Mouse (Mus musculus): ENCODE measurements at regions not wholly inside any gene's neighbourhood (a gene's known extent, or its start where the extent isn't known, plus 50 kb on each side); places are given as distances from the start of the nearest gene placed in this dataset.

- Histone ChIP-seq H3K9me3 (replicated peaks; ENCODE audit: insufficient read depth, low read length) (no peaks in the 10 kb centered on the region), H3K9ac (ENCODE audit: control insufficient read depth, low read depth, low read length, poor library complexity, severe bottlenecking) (no peak overlapping the region), H3K36me3 (ENCODE audit: control insufficient read depth in 1 of 2, insufficient read depth in 2 of 2, low read length in 2 of 2) (no peaks in the 10 kb centered on the region), H3K79me2 (ENCODE audit: control insufficient read depth, insufficient read depth, low read length, poor library complexity) (no peaks in the 10 kb centered on the region), H3K4me1 (ENCODE audit: control insufficient read depth in 1 of 2, insufficient read depth in 2 of 2, low read length in 2 of 2) (no peaks in the 10 kb centered on the region), H3K27ac (ENCODE audit: control insufficient read depth, low read depth, low read length) (no peak overlapping the region), H3K4me3 (ENCODE audit: control insufficient read depth in 1 of 2, insufficient read depth in 1 of 2, low read depth in 2 of 2, low read length in 2 of 2) (no peak overlapping the region), H3K27me3 (ENCODE audit: control insufficient read depth in 1 of 2, insufficient read depth in 2 of 2, low read length in 2 of 2) (no peaks in the 10 kb centered on the region)
- no peak for DNase-seq (ENCODE audit: low read depth, low spot score)
- TF ChIP-seq EP300 (IDR thresholded peaks at IDR 0.05; ENCODE audit: low read depth in 1 of 2, low read length in 2 of 2) (no peak), POLR2A (IDR thresholded peaks at IDR 0.05; ENCODE audit: control insufficient read depth in 1 of 2, insufficient read depth in 1 of 2, low read depth in 1 of 2, low read length in 2 of 2, poor library complexity in 1 of 2) (no peak), GABPA (IDR thresholded peaks at IDR 0.05; ENCODE audit: low read depth, low read length) (no peak), MYC (IDR thresholded peaks at IDR 0.05; ENCODE audit: low read depth, low read length) (no peak), MYB (IDR thresholded peaks at IDR 0.05; ENCODE audit: low read depth, low read length) (no peak), CHD1 (IDR thresholded peaks at IDR 0.05; ENCODE audit: low read depth, low read length) (no peak), GATA1 (IDR thresholded peaks at IDR 0.05; ENCODE audit: low read depth, low read length) (no peak), MXI1 (IDR thresholded peaks at IDR 0.05; ENCODE audit: low read depth, low read length) (no peak), POLR2AphosphoS5 (IDR thresholded peaks at IDR 0.05; ENCODE audit: borderline replicate concordance, low read depth, low read length) (no peak), CTCF (IDR thresholded peaks at IDR 0.05 in 2 of 3, conservative IDR thresholded peaks at IDR 0.05 in 1 of 3; ENCODE audit: control insufficient read depth in 1 of 3, insufficient read depth in 1 of 3, low read depth in 2 of 3, low read length in 3 of 3, poor library complexity in 1 of 3, severe bottlenecking in 1 of 3) (no peak), JUND (IDR thresholded peaks at IDR 0.05; ENCODE audit: low read depth, low read length) (no peak), BHLHE40 (IDR thresholded peaks at IDR 0.05; ENCODE audit: borderline replicate concordance, low read depth, low read length) (no peak), ETS1 (IDR thresholded peaks at IDR 0.05; ENCODE audit: low read depth, low read length) (no peak), NELFE (IDR thresholded peaks at IDR 0.05; ENCODE audit: low read depth, low read length) (no peak)
Measured at GRCm38 (mm10) chr3:45934435-45934834, 513.6 kb downstream of the Pabpc4l start.

- Histone ChIP-seq H3K9ac (ENCODE audit: control insufficient read depth, low read depth, low read length, poor library complexity, severe bottlenecking) (no peak overlapping the region), H3K4me3 (ENCODE audit: control insufficient read depth in 1 of 2, insufficient read depth in 1 of 2, low read depth in 2 of 2, low read length in 2 of 2) (no peak overlapping the region)
- no peak for TF ChIP-seq ZMIZ1 (IDR thresholded peaks at IDR 0.05; ENCODE audit: low read depth, low read length)
- TF ChIP-seq ZC3H11A (IDR thresholded peaks at IDR 0.05; ENCODE audit: low read depth, low read length) = peak; percentile 35; the same call in 1 of the 2 replicates
- no peak for TF ChIP-seq GABPA (IDR thresholded peaks at IDR 0.05; ENCODE audit: low read depth, low read length)
- peak; percentile 45 for TF ChIP-seq SMC3 (IDR thresholded peaks at IDR 0.05; ENCODE audit: low read depth, low read length)
- no peak for TF ChIP-seq UBTF (IDR thresholded peaks at IDR 0.05; ENCODE audit: borderline replicate concordance, insufficient read depth, low read depth, low read length)
- no peak for TF ChIP-seq CHD2 (IDR thresholded peaks at IDR 0.05; ENCODE audit: low read length)
- TF ChIP-seq BHLHE40 (IDR thresholded peaks at IDR 0.05; ENCODE audit: borderline replicate concordance, low read depth, low read length) = no peak
- no peak for TF ChIP-seq MEF2A (IDR thresholded peaks at IDR 0.05; ENCODE audit: extremely low read depth, insufficient replicate concordance, low read depth, low read length, poor library complexity, severe bottlenecking)
- no peak for TF ChIP-seq SIN3A (IDR thresholded peaks at IDR 0.05; ENCODE audit: low read length)
- no peak for TF ChIP-seq ZKSCAN1 (IDR thresholded peaks at IDR 0.05; ENCODE audit: low read depth, low read length)
- TF ChIP-seq ELF1 (IDR thresholded peaks at IDR 0.05; ENCODE audit: low read depth, low read length) = no peak
- TF ChIP-seq NRF1 (IDR thresholded peaks at IDR 0.05; ENCODE audit: insufficient read depth, low read depth, low read length, poor library complexity, severe bottlenecking) = no peak
- TF ChIP-seq TBP (IDR thresholded peaks at IDR 0.05; ENCODE audit: low read depth, low read length) = no peak
- TF ChIP-seq POLR2AphosphoS5 (IDR thresholded peaks at IDR 0.05; ENCODE audit: borderline replicate concordance, low read depth, low read length) = no peak
- no peak for TF ChIP-seq MYB (IDR thresholded peaks at IDR 0.05; ENCODE audit: low read depth, low read length)
- no peak for TF ChIP-seq ZNF384 (IDR thresholded peaks at IDR 0.05; ENCODE audit: low read depth, low read length)
- TF ChIP-seq GATA1 (IDR thresholded peaks at IDR 0.05; ENCODE audit: low read depth, low read length) = no peak
- no peak for TF ChIP-seq POLR2AphosphoS2 (IDR thresholded peaks at IDR 0.05; ENCODE audit: low read length)
- no peak for TF ChIP-seq USF2 (IDR thresholded peaks at IDR 0.05; ENCODE audit: borderline replicate concordance in 1 of 2, insufficient read depth in 1 of 2, low read depth in 1 of 2, low read length in 2 of 2)
- TF ChIP-seq EP300 (IDR thresholded peaks at IDR 0.05; ENCODE audit: low read depth in 1 of 2, low read length in 2 of 2) = no peak
- TF ChIP-seq NELFE (IDR thresholded peaks at IDR 0.05; ENCODE audit: low read depth, low read length) = no peak
- TF ChIP-seq CTCF (IDR thresholded peaks at IDR 0.05 in 2 of 3, conservative IDR thresholded peaks at IDR 0.05 in 1 of 3; ENCODE audit: control insufficient read depth in 1 of 3, insufficient read depth in 1 of 3, low read depth in 2 of 3, low read length in 3 of 3, poor library complexity in 1 of 3, severe bottlenecking in 1 of 3) = peak in 1 of 3 experiments; percentile 19; a peak in 2 of 6 replicates
- TF ChIP-seq CHD1 (IDR thresholded peaks at IDR 0.05; ENCODE audit: low read depth, low read length) = no peak
- TF ChIP-seq E2F4 (IDR thresholded peaks at IDR 0.05; ENCODE audit: borderline replicate concordance, low read depth, low read length) = no peak
- TF ChIP-seq ETS1 (IDR thresholded peaks at IDR 0.05; ENCODE audit: low read depth, low read length) = no peak
Measured at GRCm38 (mm10) chr3:45924338-45924737, 523.7 kb downstream of the Pabpc4l start.

More at GRCm38 (mm10) chr3:45924338-45924737, 523.7 kb downstream of the Pabpc4l start:
- H3K27me3 ChIP-seq (ENCODE audit: control insufficient read depth in 1 of 2, insufficient read depth in 2 of 2, low read length in 2 of 2) = no peaks in the 10 kb centered on the region
- H3K36me3 ChIP-seq (ENCODE audit: control insufficient read depth in 1 of 2, insufficient read depth in 2 of 2, low read length in 2 of 2) = no peaks in the 10 kb centered on the region
- H3K9me3 ChIP-seq (replicated peaks; ENCODE audit: insufficient read depth, low read length) = no peaks in the 10 kb centered on the region
- no peak for DNase-seq (ENCODE audit: low read depth, low spot score)
- no peaks in the 10 kb centered on the region for H3K4me1 ChIP-seq (ENCODE audit: control insufficient read depth in 1 of 2, insufficient read depth in 2 of 2, low read length in 2 of 2)
- H3K27ac ChIP-seq (ENCODE audit: control insufficient read depth, low read depth, low read length) = no peak overlapping the region
- H3K79me2 ChIP-seq (ENCODE audit: control insufficient read depth, insufficient read depth, low read length, poor library complexity) = no peaks in the 10 kb centered on the region

Data from MEL (cell line).